In genomic region chr14:27268986-27269700, GRCm38 (mm10) we compare ENCODE assay signal across 14 mouse cellular contexts.
DNase-seq lines count a peak whose midpoint lies in the region; ATAC-seq and TF ChIP-seq lines count a peak whose summit lies in the region.
"Had no signal": no experiment of that assay in that cellular context is flagged by ENCODE, and none has a peak within 500 bp of the region (broad histone marks: within the 10 kb centered on the region; RNA-seq: fewer than 3 reads in every experiment).

No protein-coding gene starts in this region.

- H3K36me3 ChIP-seq in forebrain, postnatal 0 days (ENCODE audit: insufficient read depth) = no peaks in the 10 kb centered on the region
- no peaks in the 10 kb centered on the region for H3K36me3 ChIP-seq in forebrain, embryonic 12.5 days (replicated peaks)
- no peaks in the 10 kb centered on the region for H3K36me3 ChIP-seq in heart, embryonic 10.5 days
- no peaks in the 10 kb centered on the region for H3K36me3 ChIP-seq in hindbrain, embryonic 10.5 days
- H3K36me3 ChIP-seq: embryonic facial prominence, embryonic 13.5 days; forebrain, embryonic 15.5 days; heart, embryonic 12.5 days; hindbrain, embryonic 15.5 days had no signal

- no peak overlapping the region for H3K9ac ChIP-seq in forebrain, postnatal 0 days
- H3K9ac ChIP-seq in forebrain, embryonic 12.5 days = no peak overlapping the region
- H3K9ac ChIP-seq: embryonic facial prominence, embryonic 13.5 days; forebrain, embryonic 15.5 days; heart, embryonic 12.5 days; hindbrain, embryonic 15.5 days; liver, embryonic 14.5 days had no signal

- no peak for TF ChIP-seq CTCF in forebrain, postnatal 0 days (IDR thresholded peaks at IDR 0.05; ENCODE audit: low read depth)
- no peak for TF ChIP-seq CTCF in layer of hippocampus, adult 2 months (conservative IDR thresholded peaks at IDR 0.05)
- no peak for TF ChIP-seq CTCF in olfactory bulb, adult 2 months (IDR thresholded peaks at IDR 0.05; ENCODE audit: insufficient read depth, low read depth, low read length)

- WGBS in forebrain, postnatal 0 days = 76% methylated on average over 16 of the region's 16 CpGs
- WGBS in forebrain, embryonic 12.5 days = 85% methylated on average over 16 of the region's 16 CpGs
- 59% methylated on average over 16 of the region's 16 CpGs for WGBS in olfactory bulb, adult 2 months
- WGBS in heart, embryonic 10.5 days = 87% methylated on average over 16 of the region's 16 CpGs
- WGBS in hindbrain, embryonic 10.5 days = 89% methylated on average over 16 of the region's 16 CpGs

- TF ChIP-seq POLR2A in olfactory bulb, adult 2 months (IDR thresholded peaks at IDR 0.05; ENCODE audit: insufficient read depth, low read depth, low read length) = no peak

- H3K4me2 ChIP-seq in forebrain, postnatal 0 days (ENCODE audit: low read depth) = no peak overlapping the region
- H3K4me2 ChIP-seq in forebrain, embryonic 12.5 days = no peak overlapping the region
- H3K4me2 ChIP-seq: embryonic facial prominence, embryonic 13.5 days; forebrain, embryonic 15.5 days; heart, embryonic 12.5 days; hindbrain, embryonic 15.5 days had no signal

- no peaks in the 10 kb centered on the region for H3K9me3 ChIP-seq in forebrain, postnatal 0 days (ENCODE audit: low read length)
- no peaks in the 10 kb centered on the region for H3K9me3 ChIP-seq in forebrain, embryonic 12.5 days
- no peaks in the 10 kb centered on the region for H3K9me3 ChIP-seq in heart, embryonic 10.5 days
- no peaks in the 10 kb centered on the region for H3K9me3 ChIP-seq in hindbrain, embryonic 10.5 days
- H3K9me3 ChIP-seq: embryonic facial prominence, embryonic 13.5 days; forebrain, embryonic 15.5 days; heart, embryonic 12.5 days; hindbrain, embryonic 15.5 days had no signal

- DNase-seq in forebrain, postnatal 0 days = no peak
- peak; percentile 81 for DNase-seq in cerebellum, adult 9-11 months
- DNase-seq in layer of hippocampus, adult 2 months (ENCODE audit: low spot score in 2 of 2) = peak; percentile 57 to 74
- no peak for DNase-seq in heart, embryonic 10.5 days (ENCODE audit: low spot score)
- no peak for DNase-seq in hindbrain, embryonic 10.5 days (ENCODE audit: low spot score)
- no peak for DNase-seq in c-Kit-positive CD71-positive TER-119-positive erythroid progenitor cells, embryonic 14.5 days (ENCODE audit: low spot score)
- DNase-seq: kidney, postnatal 25 days had no signal

- H3K4me1 ChIP-seq in forebrain, postnatal 0 days (ENCODE audit: insufficient read depth) = no peaks in the 10 kb centered on the region; the same call in 1 of the 2 replicates
- H3K4me1 ChIP-seq in forebrain, embryonic 12.5 days = peaks cover 18% of the 10 kb centered on the region
- peaks cover 12% of the 10 kb centered on the region for H3K4me1 ChIP-seq in olfactory bulb, adult 2 months (ENCODE audit: control insufficient read depth, insufficient read depth, low read length)
- peaks cover 15% of the 10 kb centered on the region for H3K4me1 ChIP-seq in heart, embryonic 10.5 days
- H3K4me1 ChIP-seq in hindbrain, embryonic 10.5 days (replicated peaks) = peaks cover 18% of the 10 kb centered on the region

- no peak overlapping the region for H3K4me3 ChIP-seq in forebrain, postnatal 0 days (ENCODE audit: low read depth, low read length)
- no peak overlapping the region for H3K4me3 ChIP-seq in forebrain, embryonic 12.5 days (replicated peaks)
- H3K4me3 ChIP-seq in layer of hippocampus, adult 2 months = no peak overlapping the region
- no peak overlapping the region for H3K4me3 ChIP-seq in olfactory bulb, adult 2 months (ENCODE audit: insufficient read depth, low read depth, low read length)
- H3K4me3 ChIP-seq in heart, embryonic 10.5 days = no peak overlapping the region
- H3K4me3 ChIP-seq in hindbrain, embryonic 10.5 days = no peak overlapping the region
- H3K4me3 ChIP-seq: embryonic facial prominence, embryonic 13.5 days; forebrain, embryonic 15.5 days; heart, embryonic 12.5 days; hindbrain, embryonic 15.5 days had no signal

- ATAC-seq in forebrain, postnatal 0 days = peak; percentile 20; the same call in 1 of the 2 replicates
- ATAC-seq in forebrain, embryonic 12.5 days (ENCODE audit: low FRiP score) = no peak
- ATAC-seq: forebrain, embryonic 15.5 days had no signal

- H3K27ac ChIP-seq in forebrain, postnatal 0 days (ENCODE audit: low read depth, low read length) = no peak overlapping the region
- H3K27ac ChIP-seq in forebrain, embryonic 12.5 days = no peak overlapping the region
- peak overlapping the region; percentile 79 for H3K27ac ChIP-seq in layer of hippocampus, adult 2 months
- peak overlapping the region; percentile 27; the same call in 1 of the 2 replicates for H3K27ac ChIP-seq in olfactory bulb, adult 2 months (ENCODE audit: insufficient read depth, low read depth, low read length)
- H3K27ac ChIP-seq in heart, embryonic 10.5 days = no peak overlapping the region
- H3K27ac ChIP-seq in hindbrain, embryonic 10.5 days = no peak overlapping the region
- H3K27ac ChIP-seq: embryonic facial prominence, embryonic 13.5 days; forebrain, embryonic 15.5 days; hindbrain, embryonic 15.5 days; liver, embryonic 14.5 days had no signal

- H3K27me3 ChIP-seq in forebrain, postnatal 0 days (ENCODE audit: insufficient read depth, low read length) = no peaks in the 10 kb centered on the region
- H3K27me3 ChIP-seq in forebrain, embryonic 12.5 days = no peaks in the 10 kb centered on the region; the same call in 1 of the 2 replicates
- no peaks in the 10 kb centered on the region for H3K27me3 ChIP-seq in heart, embryonic 10.5 days (ENCODE audit: insufficient read depth, poor library complexity, severe bottlenecking)
- H3K27me3 ChIP-seq in hindbrain, embryonic 10.5 days (ENCODE audit: insufficient read depth, poor library complexity, severe bottlenecking) = no peaks in the 10 kb centered on the region
- H3K27me3 ChIP-seq: embryonic facial prominence, embryonic 13.5 days; forebrain, embryonic 15.5 days; heart, embryonic 12.5 days; hindbrain, embryonic 15.5 days had no signal

Comparison
In these comparisons a context has a peak if more than half of its experiments do, and no peak if none do; other contexts are left out.
1. DNase-seq: peak in cerebellum, adult 9-11 months (single experiment) and layer of hippocampus, adult 2 months (2 of 2); none in forebrain, postnatal 0 days (single experiment), heart, embryonic 10.5 days (single experiment), hindbrain, embryonic 10.5 days (single experiment) and c-Kit-positive CD71-positive TER-119-positive erythroid progenitor cells, embryonic 14.5 days (single experiment).
2. H3K27ac ChIP-seq: peak in layer of hippocampus, adult 2 months (single experiment) and olfactory bulb, adult 2 months (single experiment); none in forebrain, postnatal 0 days (single experiment), forebrain, embryonic 12.5 days (single experiment), heart, embryonic 10.5 days (single experiment) and hindbrain, embryonic 10.5 days (single experiment).